Mouse (Mus musculus): Measurements from ENCODE around the gene Icmt. TPM values are rescaled to one million over a fixed set of nuclear protein-coding genes. Genes with fewer than 3 reads are reported as not detected.

Icmt gene
- total and polyA plus RNA-seq, 3 experiments: 30.4 to 50.8 TPM; not detected in 1

DNA sequence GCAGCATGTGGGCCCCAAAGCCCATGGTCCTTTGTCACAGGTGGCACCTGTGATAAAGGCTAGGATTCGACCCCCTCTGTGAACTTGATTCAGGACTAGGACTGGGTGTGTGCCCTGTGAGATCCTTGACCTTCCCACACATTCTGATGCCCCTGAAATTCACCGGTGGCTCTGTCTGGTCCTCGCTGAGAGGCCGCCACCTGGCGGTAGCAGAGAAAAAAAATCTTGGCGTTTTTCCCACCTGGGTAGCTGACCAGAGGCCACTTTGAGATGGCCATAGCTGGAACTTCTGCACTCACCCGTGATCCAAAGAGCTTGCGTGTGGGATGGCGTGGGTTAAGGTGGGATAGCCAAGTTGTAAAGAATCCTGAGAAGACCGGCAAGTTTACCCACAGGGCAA, 11.5 kb upstream of the Icmt start:
- no peak overlapping the region for H3K9ac ChIP-seq (ENCODE audit: control insufficient read depth, low read depth, low read length, poor library complexity, severe bottlenecking)

DNA sequence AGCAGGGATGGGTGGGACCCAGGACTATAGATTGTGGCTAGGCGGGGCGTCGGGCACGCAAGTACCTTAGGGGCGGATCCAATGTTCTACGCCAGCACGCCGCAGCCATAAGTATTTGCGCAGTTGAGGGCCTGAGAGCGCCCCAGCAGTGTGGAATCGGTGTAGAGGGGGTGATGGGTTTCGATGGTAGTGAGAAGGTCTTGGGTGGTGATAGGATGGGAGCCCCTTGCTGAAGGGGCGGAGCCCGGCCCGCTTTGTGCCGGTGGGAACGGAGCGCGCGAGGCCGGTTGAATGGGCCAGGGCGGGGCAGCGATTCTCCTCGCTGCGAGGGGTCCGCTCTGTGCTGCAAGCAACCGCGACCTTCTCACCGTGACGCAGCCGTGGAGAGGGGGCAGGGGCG, 10.8 kb upstream of the Icmt start:
- H3K79me2 ChIP-seq (ENCODE audit: control insufficient read depth, insufficient read depth, low read length, poor library complexity): no peaks in the 10 kb centered on the region
- no peaks in the 10 kb centered on the region for H3K4me1 ChIP-seq (ENCODE audit: control insufficient read depth in 1 of 2, insufficient read depth in 2 of 2, low read length in 2 of 2)
- H3K36me3 ChIP-seq (ENCODE audit: control insufficient read depth in 1 of 2, insufficient read depth in 2 of 2, low read length in 2 of 2): no peaks in the 10 kb centered on the region
- DNase-seq (ENCODE audit: low read depth, low spot score): peak; percentile 65
- no peaks in the 10 kb centered on the region for H3K9me3 ChIP-seq (replicated peaks; ENCODE audit: insufficient read depth, low read length)
- peak overlapping the region; percentile 50 for H3K9ac ChIP-seq (ENCODE audit: control insufficient read depth, low read depth, low read length, poor library complexity, severe bottlenecking)
- no peak overlapping the region for H3K27ac ChIP-seq (ENCODE audit: control insufficient read depth, low read depth, low read length)
- no peak for TF ChIP-seq RAD21 (IDR thresholded peaks at IDR 0.05; ENCODE audit: low read depth, low read length)
- TF ChIP-seq ELF1 (IDR thresholded peaks at IDR 0.05; ENCODE audit: low read depth, low read length): no peak
- no peak for TF ChIP-seq GABPA (IDR thresholded peaks at IDR 0.05; ENCODE audit: low read depth, low read length)
- no peak for TF ChIP-seq MYC (IDR thresholded peaks at IDR 0.05; ENCODE audit: low read depth, low read length)
- no peak for TF ChIP-seq ZC3H11A (IDR thresholded peaks at IDR 0.05; ENCODE audit: low read depth, low read length)
- no peak for TF ChIP-seq SIN3A (IDR thresholded peaks at IDR 0.05; ENCODE audit: low read length)
- no peak for TF ChIP-seq GATA1 (IDR thresholded peaks at IDR 0.05; ENCODE audit: low read depth, low read length)
- TF ChIP-seq ZKSCAN1 (IDR thresholded peaks at IDR 0.05; ENCODE audit: low read depth, low read length): no peak
- no peak for TF ChIP-seq BHLHE40 (IDR thresholded peaks at IDR 0.05; ENCODE audit: borderline replicate concordance, low read depth, low read length)
- TF ChIP-seq TBP (IDR thresholded peaks at IDR 0.05; ENCODE audit: low read depth, low read length): no peak
- H3K27me3 ChIP-seq (ENCODE audit: control insufficient read depth in 1 of 2, insufficient read depth in 2 of 2, low read length in 2 of 2): no peaks in the 10 kb centered on the region
- H3K4me3 ChIP-seq (ENCODE audit: control insufficient read depth in 1 of 2, insufficient read depth in 1 of 2, low read depth in 2 of 2, low read length in 2 of 2): peak overlapping the region; percentile 43 to 48; a peak in 3 of 4 replicates

More for the DNA sequence above, 11.5 kb upstream of the Icmt start:
- H3K27me3 ChIP-seq (ENCODE audit: control insufficient read depth in 1 of 2, insufficient read depth in 2 of 2, low read length in 2 of 2): no peaks in the 10 kb centered on the region
- no peak overlapping the region for H3K27ac ChIP-seq (ENCODE audit: control insufficient read depth, low read depth, low read length)
- H3K79me2 ChIP-seq (ENCODE audit: control insufficient read depth, insufficient read depth, low read length, poor library complexity): no peaks in the 10 kb centered on the region
- no peaks in the 10 kb centered on the region for H3K9me3 ChIP-seq (replicated peaks; ENCODE audit: insufficient read depth, low read length)
- H3K36me3 ChIP-seq (ENCODE audit: control insufficient read depth in 1 of 2, insufficient read depth in 2 of 2, low read length in 2 of 2): no peaks in the 10 kb centered on the region
- H3K4me1 ChIP-seq (ENCODE audit: control insufficient read depth in 1 of 2, insufficient read depth in 2 of 2, low read length in 2 of 2): no peaks in the 10 kb centered on the region
- no peak overlapping the region for H3K4me3 ChIP-seq (ENCODE audit: control insufficient read depth in 1 of 2, insufficient read depth in 1 of 2, low read depth in 2 of 2, low read length in 2 of 2)
- DNase-seq (ENCODE audit: low read depth, low spot score): peak; percentile 46
- TF ChIP-seq ZC3H11A (IDR thresholded peaks at IDR 0.05; ENCODE audit: low read depth, low read length) (peak; percentile 55), ZKSCAN1 (IDR thresholded peaks at IDR 0.05; ENCODE audit: low read depth, low read length) (no peak), SMC3 (IDR thresholded peaks at IDR 0.05; ENCODE audit: low read depth, low read length) (peak; percentile 94), CTCF (IDR thresholded peaks at IDR 0.05 in 2 of 3, conservative IDR thresholded peaks at IDR 0.05 in 1 of 3; ENCODE audit: control insufficient read depth in 1 of 3, insufficient read depth in 1 of 3, low read depth in 2 of 3, low read length in 3 of 3, poor library complexity in 1 of 3, severe bottlenecking in 1 of 3) (peak; percentile 62 to 84 (median 83)), RAD21 (IDR thresholded peaks at IDR 0.05; ENCODE audit: low read depth, low read length) (peak; percentile 65)

DNA sequence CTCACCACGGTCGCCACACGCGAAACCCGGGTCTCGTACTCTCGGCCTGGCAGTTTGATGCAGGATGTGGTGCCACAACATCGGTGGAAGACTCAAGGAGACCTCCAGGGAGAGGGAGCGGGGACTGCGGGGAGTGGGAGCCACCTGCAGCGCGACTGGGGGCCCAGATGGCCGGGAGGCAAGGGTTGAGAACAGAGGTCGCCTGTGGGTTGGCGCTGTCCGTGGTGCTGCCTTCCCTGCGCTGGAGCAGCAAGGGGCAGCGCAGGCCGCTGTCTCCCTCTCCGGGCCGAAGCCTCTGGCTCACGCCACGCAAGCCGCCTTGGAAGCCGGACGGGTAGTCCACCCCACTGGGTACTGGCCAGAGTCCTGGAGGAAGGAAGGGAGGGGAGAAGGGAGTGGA, 10.1 kb upstream of the Icmt start:
- peak; percentile 58 for TF ChIP-seq SIN3A (IDR thresholded peaks at IDR 0.05; ENCODE audit: low read length)
- TF ChIP-seq MXI1 (IDR thresholded peaks at IDR 0.05; ENCODE audit: low read depth, low read length): 0 out of 2 replicates have a peak, but pooled peaks have one; percentile 36
- TF ChIP-seq NELFE (IDR thresholded peaks at IDR 0.05; ENCODE audit: low read depth, low read length): no peak
- Histone ChIP-seq H3K9me3 (replicated peaks; ENCODE audit: insufficient read depth, low read length) (no peaks in the 10 kb centered on the region), H3K4me3 (ENCODE audit: control insufficient read depth in 1 of 2, insufficient read depth in 1 of 2, low read depth in 2 of 2, low read length in 2 of 2) (no peak overlapping the region), H3K27ac (ENCODE audit: control insufficient read depth, low read depth, low read length) (no peak overlapping the region), H3K79me2 (ENCODE audit: control insufficient read depth, insufficient read depth, low read length, poor library complexity) (no peaks in the 10 kb centered on the region), H3K36me3 (ENCODE audit: control insufficient read depth in 1 of 2, insufficient read depth in 2 of 2, low read length in 2 of 2) (no peaks in the 10 kb centered on the region), H3K4me1 (ENCODE audit: control insufficient read depth in 1 of 2, insufficient read depth in 2 of 2, low read length in 2 of 2) (no peaks in the 10 kb centered on the region), H3K27me3 (ENCODE audit: control insufficient read depth in 1 of 2, insufficient read depth in 2 of 2, low read length in 2 of 2) (no peaks in the 10 kb centered on the region), H3K9ac (ENCODE audit: control insufficient read depth, low read depth, low read length, poor library complexity, severe bottlenecking) (no peak overlapping the region)
- DNase-seq (ENCODE audit: low read depth, low spot score): peak; percentile 60

Data from MEL (cell line).